Mouse (Mus musculus) layer of hippocampus, postnatal 25 days (tissue): Measurements from ENCODE around the gene Mxi1. TPM values are rescaled to one million over a fixed set of nuclear protein-coding genes. Genes with fewer than 3 reads are reported as not detected.
"Not testable (repeated sequence)": the region's sequence is repeated elsewhere in the genome, so short reads cannot be mapped to it uniquely, and the experiment has no call there.

Source experiments
- DNase-seq, 2 experiments: peaks; one replicate each; pipeline ENCODE4 v3.0.0; 2022; ENCODE audit warnings: mixed read lengths in 2 of 2, low spot score in 1 of 2; ENCODE audit errors: extremely low spot score in 1 of 2
- total RNA-seq, 2 experiments: library from RNA; stranded (reverse); gene quantifications; 2 replicates each; pipeline ENCODE4 v1.2.3; 2021

Mxi1 gene
- total RNA-seq, 2 experiments from 2014 or later: 57.7 to 68.2 TPM

DNA sequence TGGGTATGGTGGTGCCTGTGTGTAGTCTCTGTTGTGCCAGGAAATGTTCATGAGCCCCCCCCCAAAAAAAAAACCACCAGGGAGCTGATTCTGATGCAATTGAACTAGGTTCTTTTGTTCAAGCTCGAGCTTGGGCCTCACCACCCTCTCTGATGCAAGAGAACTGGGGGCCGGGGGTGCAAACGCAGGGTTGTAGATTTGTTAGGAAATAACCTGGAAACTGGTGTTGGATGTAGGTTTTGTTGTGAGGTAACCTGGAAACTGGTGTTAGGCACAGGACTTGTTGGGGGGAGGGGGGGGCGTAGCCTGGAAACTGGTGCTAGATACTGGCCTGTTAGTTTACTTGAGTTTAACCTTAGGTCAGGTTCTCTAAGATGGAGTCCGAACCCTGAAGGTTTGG is 81.5 kb downstream of the Mxi1 start:
- DNase-seq: no peak

DNA sequence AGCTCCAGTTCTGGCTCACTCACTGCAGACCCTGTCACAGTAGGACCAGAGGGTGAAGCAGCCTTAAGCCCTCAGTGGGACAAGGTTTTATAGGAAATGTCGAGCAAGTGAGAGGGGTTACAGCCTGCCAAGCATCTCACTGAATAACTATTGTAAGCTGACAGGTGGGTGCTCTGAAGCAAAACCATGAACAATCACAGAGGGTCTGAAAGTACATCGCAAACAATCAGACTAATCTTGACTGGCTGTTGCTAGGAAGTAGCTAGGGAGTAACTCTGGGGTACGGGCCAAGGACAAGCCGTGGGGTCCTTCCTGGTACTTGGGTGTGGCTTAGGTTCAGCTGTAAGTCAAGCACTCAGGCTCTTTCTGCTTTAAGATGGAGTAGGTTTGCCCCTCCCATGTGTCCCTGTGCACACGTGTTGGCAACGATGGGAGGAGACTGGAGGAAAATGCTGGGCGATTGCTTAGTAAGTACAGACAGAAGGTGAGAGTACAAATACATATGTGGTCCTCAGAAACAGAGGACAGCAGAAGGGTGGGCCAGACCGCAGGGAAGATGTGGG is 82.5 kb downstream of the Mxi1 start:
- DNase-seq: no peak

DNA sequence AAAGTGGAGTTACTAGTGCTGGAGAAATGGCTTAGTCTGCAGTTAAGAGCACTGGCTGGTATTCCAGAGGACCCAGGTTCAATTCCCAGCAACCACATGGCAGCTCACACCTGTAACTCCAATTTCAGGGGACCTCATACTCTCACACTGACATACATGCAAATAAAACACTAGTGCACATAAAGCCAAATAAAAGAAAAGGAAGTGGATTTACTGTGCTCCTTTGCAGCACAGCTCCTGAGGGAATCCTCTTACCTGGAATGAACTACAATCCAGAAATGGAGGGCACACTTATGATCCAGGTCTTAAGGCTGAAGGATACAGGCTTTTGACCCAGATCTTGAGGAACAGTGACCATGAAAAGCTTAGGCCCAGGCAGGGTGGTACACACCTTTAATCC is 83.3 kb downstream of the Mxi1 start:
- DNase-seq: no peak

DNA sequence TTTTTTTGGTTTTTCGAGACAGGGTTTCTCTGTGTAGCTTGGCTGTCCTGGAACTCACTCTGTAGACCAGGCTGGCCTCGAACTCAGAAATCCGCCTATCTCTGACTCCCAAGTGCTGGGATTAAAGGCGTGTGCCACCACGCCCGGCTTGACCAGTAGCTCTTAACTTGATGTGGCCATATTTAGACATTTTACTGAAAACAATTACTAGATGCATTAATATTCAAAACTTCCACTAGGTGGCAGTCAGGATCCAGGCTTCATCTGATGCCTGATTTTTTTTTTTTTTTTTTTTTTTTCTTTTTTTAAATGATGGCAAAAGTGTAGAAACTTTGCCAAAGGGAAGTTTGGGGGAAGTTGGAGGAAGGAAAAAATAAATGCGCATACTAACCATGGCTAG is 84.2 kb downstream of the Mxi1 start:
- no peak for DNase-seq

DNA sequence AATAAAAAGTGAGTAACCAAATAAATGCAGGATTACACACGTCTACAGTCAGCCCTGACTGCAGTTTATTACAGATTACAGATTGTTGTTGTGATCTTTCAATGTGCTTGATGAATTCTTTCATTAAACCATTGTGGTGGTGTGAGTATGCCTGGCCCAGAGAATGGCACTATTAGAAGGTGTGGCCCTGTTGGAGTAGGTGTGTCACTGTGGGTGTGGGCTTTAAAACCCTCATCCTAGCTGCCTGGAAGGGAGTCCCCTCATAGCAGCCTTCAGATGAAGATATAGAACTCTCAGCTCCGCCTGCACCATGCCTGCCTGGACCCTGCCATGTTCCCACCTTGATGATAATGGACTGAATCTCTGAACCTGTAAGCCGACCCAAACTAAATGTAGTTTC is 84.6 kb downstream of the Mxi1 start:
- not testable (repeated sequence) for DNase-seq

DNA sequence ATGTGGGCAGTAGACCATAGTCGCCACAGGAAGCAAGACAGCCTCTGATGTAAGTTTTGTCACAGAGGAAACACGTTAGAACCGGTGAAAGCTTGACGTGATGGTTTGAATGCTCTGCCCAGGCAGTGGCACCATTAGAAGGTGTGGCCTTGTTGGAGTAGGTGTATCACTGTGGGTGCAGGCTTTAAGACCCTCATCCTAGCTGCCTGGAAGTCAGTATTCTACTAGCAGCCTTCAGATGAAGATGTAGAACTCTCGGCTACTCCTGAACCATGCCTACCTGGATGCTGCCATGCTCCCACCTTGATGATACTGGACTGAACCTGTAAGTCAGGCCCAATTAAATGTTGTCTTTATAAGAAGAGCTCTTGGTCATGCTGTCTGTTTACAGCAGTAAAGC is 85.5 kb downstream of the Mxi1 start:
- DNase-seq: not testable (repeated sequence)

DNA sequence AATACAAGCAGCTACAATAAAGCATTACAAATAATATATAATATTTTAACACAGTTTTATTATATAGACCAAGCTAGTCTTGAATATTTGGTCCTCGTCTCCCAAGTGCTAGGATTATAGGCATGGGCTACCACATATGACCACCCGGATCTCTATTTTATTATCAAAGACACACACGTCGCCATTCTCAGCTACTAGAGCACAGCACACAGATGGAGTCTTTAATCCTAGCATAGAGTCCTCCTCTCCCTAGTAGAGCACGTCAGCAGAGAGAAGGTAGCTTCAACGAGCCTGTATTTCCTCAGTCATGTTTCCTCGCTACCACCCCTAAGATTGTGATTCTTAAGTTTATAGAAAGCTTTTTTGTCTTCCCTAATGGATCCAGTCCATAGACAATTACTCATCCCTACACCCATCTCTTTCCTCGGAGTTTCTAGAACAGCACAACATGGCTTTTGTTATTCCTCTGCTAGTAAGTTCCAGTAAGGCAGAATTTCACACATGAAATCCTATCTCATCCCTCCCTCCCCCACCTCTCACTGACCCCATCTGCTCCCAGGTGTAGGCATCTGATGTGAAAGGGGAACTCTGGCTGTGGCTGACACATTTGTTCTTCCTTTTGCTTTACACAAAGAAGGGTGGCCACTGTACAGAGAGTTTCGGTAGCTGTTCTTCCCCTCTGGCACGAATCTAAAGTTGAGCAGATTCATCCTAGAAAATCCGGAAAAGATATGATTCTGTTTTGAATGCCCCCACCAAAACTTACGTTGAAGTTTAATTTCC is 87.3 kb downstream of the Mxi1 start:
- DNase-seq: no peak

DNA sequence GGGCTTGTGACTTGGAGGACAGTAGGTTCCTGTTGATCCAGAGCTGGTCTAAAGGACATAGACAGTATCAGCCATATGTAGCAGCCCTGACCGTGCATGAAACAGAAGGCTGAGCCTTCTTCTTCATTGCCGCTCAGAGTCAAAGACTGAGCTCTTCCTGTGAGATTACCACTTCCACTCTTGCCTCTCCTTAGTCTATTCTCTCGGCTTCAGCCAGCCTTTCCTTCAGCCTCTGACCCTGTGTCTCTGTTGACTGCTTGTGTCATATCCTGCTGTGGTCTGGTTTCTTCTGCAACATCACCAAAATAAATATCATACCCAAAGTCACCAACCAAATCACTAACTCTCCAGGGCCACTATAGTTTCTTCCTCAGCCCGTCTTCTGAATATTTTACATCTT is 88.9 kb downstream of the Mxi1 start:
- no peak for DNase-seq

DNA sequence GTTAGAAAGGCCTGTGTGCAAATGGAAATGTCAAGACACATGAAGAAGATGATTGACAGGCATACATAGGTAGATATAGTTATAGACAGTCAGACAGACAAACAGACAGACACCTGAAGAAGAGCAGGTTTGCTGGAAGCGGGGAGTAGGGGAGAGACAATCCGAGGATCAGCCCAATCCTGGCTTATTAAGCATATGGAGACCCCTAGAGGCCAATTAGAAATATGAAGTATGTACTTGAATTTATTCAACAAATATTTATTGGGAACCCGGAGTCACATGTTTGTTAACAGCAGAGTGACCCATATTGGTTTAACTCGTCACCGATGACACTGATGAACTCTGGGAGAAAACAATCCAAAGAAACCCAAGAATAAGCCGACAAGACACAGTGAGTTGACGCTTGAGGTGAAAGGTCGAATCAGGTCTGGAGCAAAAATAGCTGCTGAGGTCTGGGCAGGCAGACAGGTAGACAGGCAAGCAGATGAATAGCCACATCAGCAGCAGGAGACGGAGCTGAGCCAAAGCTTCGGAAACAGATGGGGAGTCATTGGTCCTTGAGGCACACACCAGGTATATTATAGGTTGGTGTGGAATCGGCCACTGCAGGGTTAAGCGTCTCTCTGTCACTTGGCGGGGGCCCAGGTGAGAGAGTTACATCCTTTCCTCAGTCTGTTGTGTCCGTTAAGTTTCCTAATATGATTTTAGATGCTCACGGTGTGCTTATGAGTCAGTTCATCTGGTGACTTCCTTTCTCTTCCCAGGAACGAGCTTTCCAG is 90.2 kb downstream of the Mxi1 start:
- no peak for DNase-seq

DNA sequence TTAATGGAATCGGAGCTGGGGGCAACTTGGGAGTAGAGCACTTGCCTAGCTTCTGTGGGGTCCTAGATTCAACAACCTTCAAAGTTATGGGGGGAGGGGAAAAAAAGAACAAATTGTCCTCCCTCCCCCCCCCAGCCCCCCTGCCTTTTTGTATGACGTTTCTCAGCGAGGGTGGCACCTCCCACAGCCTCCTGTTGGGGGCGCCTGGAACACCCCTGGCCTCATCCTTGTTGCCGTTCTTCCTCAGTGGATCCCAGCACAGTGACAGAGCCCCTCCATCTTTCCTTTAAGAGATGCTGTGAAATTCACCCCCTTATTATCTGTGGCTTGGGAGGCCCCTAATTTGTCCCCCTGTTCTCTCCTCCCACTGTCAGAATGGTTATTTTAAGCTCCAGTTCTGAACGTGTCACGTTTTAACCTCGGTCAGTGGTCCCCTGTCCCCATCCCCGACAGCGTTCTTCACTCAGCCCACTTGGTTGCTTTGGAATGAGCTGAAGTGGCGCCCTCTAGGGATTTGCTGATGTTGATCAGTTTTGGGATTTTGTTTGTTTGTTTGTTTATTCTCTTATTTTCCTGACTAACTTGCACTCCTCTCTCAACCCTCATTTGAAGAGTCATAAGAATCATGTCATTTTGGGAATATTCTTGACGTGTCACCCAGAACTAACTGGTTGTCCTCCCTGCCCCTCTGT is 92.6 kb downstream of the Mxi1 start:
- no peak for DNase-seq

DNA sequence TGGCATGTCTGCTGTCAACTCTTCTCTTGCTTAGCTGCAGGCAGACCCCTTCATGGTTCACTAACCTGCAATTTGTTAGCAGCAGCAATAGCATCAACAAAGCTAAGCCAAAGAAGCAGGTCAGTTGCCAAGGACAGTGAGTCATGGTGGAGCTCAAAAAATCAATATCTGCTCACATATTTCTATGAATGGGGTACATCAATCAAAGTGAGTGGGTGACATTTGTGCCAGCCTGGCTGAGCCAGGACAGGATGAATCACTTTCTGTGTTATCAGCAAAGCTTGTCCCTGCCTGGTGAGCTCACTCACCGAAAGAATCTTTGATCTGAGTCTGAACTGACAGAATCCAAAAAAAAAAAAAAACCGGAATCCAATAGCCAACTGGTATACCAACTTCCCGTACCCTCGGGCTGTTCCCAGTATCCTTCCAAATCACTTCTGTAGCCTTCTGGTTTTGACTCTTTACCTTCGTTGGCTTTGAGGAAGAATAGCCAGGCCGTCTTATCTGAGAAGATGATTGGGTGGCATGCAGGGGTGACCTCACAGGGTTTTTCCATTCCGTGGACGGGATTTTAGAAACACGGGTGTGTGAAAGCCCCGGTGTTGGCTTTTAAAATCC is 94.0 kb downstream of the Mxi1 start:
- DNase-seq: no peak

DNA sequence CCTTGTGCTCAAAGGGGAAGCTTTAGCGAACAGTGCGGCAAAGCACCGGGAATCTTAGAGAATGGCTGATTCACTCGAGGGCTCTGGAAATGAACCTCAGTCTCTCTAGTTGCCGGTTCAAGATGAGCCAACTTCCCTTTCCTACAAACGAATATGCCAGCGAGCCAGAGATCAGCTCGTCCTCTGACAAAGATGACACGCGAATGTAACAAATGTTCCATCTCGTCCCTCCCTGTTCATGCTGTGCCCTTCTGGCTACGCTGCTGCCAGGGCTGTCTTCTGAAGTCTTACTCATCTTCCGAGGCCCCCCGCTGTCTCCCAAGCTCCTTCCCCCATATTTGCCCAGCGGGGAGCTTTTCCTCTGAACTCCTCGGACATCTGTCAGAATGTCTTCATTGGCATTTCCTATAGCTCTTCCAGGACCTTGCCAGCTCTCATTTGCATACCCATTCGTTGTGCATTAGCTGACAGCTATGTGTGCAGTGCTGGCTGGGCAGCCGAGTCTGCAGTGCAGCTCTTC is 94.6 kb downstream of the Mxi1 start:
- DNase-seq: no peak

DNA sequence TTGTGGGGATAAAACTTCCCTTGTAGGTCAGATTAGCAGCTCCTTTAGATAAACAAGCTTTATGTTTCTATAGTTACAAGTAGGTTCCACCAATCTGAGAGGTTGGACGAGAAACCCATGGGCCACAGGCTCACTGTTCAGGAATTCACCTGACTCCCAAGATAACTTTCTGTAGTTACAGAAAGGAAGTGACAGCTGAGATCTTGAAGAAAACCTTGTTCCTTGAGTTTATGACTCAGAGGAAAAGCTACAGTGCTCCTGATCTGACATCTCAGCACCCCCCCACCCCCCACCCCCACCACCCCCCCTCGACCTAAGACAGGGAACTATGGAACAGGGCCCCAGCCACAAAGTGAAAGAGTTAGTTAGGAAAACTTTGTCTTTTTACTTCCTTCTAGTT is 95.5 kb downstream of the Mxi1 start:
- DNase-seq: no peak

DNA sequence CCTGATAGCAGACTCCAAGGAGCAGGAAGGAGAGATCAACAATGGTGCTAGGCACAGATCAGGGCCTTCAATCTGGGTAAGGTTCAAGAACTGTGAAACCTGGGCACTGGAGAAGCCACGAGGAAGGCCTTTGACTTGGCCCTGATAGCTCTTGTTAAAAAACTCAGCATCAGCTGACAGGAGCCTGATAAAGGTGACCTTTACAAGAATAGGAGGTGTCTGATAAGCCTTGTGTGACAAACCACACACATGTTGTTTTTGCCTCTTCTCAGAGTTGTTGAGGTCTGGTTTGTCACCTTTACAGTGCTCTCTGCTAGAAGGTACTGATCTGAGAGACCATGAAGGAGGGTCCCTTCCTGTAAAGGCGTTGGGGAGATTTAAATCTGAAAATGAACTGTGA is 97.0 kb downstream of the Mxi1 start:
- DNase-seq: no peak

DNA sequence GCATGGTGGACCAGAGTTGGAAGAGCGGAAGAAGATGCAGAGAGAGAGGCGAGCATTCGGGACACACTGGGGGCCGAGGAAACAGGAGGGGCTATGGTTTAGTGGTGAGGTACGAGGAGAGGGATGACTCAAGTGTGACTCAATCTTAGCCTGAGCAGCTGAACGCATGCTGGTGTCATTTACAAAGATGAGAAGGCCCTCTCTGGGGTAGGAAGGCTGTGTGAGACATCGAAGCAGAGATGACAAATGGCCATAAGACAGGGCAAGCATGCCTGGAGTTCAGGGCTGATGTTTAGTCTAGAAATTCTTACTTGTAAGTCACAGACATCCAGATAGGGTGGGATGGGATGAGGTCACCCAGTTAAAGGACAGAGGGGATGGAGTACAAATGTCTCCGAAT is 98.1 kb downstream of the Mxi1 start:
- no peak for DNase-seq

DNA sequence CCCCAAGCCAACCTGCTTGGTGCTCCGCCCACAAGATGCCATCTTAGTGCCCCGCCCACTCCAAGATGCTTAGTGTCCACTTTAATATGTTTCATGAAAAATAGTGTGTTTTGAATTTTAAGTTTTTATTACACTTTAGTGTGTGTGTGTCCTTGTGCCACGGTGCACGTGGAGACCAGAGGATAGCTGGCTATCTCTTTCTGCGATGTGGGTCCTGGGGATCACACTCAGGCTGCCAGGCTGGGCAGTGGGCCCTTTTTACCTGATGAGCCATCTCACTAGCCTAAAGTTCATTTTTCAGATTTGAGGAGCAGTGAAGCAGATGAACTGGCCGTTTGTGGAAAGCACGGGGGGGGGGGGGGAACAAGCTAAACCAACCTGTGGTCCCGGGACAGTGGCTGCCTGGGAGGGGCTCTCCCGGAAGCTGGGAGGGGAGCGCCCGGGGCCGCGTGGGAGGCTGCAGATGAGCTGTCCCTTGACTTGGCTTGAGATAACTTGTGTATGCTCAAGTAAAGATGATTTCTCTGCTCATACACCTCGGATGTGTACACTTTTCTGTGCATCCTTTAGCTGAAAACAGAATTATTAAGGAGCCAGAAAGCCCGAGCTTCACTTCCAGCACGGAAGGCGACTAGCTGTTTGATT is 99.5 kb downstream of the Mxi1 start:
- DNase-seq: no peak

DNA sequence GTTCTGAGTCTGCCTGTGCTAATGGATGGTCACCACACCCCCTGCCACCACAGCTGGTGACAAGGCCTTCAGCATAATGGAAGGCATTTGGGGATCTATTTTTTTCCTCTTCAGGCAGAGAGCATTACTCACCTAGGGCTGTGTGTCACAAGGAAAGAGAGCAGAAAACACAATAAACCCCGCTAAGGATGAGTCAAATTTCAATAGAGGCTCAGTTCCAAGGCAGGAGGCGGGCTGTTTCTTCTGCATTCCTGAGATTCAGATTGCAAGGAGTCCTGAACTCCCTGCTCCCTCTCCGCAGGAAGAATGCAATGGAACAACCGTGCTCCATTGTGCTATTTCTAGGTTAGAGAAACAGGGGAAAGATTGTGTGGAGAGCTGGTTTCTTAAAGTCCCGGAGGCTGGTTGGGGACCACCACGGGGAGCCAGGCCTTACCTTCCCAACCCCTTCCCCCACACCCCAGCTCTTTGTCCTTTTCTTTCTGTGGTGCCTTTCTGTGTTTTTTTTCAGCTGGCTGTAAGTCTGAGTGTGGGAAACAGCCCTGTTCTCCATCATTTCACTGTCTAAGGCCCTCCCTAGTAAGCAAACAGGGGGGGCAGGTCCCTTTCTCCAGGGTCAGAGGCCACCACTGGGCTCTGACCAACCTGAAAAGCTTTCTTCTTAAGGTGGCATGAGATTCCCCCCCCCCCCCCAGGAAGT is 102.0 kb downstream of the Mxi1 start:
- no peak for DNase-seq

DNA sequence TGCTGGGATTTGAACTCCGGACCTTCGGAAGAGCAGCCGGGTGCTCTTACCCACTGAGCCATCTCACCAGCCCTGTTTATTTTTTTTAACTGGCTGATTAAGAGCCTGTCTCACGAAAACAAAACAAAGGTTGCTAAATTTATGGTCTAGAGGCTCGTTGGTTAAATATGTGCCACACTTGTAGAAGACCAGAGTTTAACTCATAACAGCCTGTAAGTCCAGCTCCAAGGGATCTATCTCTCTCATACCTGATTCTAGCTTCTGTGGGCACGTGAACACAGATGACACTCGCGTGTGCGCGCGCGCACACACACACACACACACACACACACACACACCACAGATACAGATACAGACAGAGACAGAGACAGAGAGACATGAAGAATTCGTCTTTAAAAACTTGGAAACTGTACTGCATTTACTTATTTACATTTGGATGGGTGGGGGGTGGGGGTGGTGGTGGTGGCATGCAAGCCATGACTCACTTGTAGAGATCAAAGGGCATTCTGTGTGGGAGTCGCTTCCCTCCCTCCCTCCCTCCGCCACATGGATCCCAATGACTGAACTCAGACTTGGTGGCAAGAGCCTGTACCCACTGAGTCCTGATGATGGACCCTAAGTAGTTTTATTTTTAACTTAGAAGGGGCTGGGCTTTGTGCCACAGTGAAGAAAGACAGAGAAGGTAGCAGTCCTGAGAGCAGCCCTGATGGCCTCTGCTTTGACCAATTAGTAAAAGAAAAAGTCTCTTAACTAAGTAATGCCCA is 103.5 kb downstream of the Mxi1 start:
- no peak for DNase-seq

DNA sequence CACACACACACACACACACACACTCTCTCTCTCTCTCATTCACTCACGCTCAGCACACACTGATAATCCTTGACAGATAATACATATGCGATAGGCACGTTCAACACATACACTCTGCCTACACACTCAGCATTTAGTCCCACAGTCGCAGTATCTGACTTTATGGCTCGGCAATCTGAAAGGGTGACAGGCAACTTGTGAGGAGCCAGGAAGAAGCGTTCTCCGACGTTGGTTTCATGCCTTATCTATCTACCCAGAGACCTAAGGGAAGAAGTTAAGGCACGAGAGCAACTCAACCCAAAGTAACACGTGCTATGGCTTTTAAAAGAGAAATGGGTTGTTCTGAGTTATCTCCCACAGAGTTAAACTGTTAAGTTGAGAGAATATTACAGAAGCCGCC is 104.3 kb downstream of the Mxi1 start:
- DNase-seq: no peak
